Mouse (Mus musculus) bone marrow macrophage, adult 2 months (primary cell): ENCODE measurements around the gene Olfr347. TPM values are rescaled to one million over a fixed set of nuclear protein-coding genes. Genes with fewer than 3 reads are reported as not detected.

Experiments used
- H3K27ac ChIP-seq: 2 replicates; pipeline ENCODE4 v1.5.1; 2012; ENCODE audit warnings: low read depth, low read length; ENCODE audit not compliant: insufficient read depth
- H3K4me1 ChIP-seq: 2 replicates; pipeline ENCODE4 v1.6.1; 2012; ENCODE audit warnings: low read length; ENCODE audit not compliant: control insufficient read depth, insufficient read depth
- H3K4me3 ChIP-seq: 2 replicates; pipeline ENCODE4 v1.5.1; 2012; ENCODE audit warnings: mild to moderate bottlenecking, low read length, moderate library complexity; ENCODE audit not compliant: insufficient read depth
- CTCF ChIP-seq: IDR thresholded peaks from 2 replicates; pipeline ENCODE4 v1.5.1; 2012; ENCODE audit warnings: low read depth, mild to moderate bottlenecking, low read length, moderate library complexity
- POLR2A ChIP-seq: IDR thresholded peaks from 2 replicates; pipeline ENCODE4 v1.6.1; 2012; ENCODE audit warnings: mild to moderate bottlenecking, low read depth, low read length, borderline replicate concordance
- polyA plus RNA-seq: library from polyadenylated mRNA; stranded (reverse); fragments of >200 nt; gene quantifications from 2 replicates; pipeline ENCODE4 v1.2.4, GENCODE M21; 2012; ENCODE audit not compliant: missing spikeins, insufficient read depth, insufficient read length

Olfr347 gene
- not detected in 2 replicates for polyA plus RNA-seq

- H3K27ac ChIP-seq: no peak within 1 kb of the TSS
- H3K4me1 ChIP-seq: no peaks in the 10 kb centered on the region
- H3K4me3 ChIP-seq: no peak within 1 kb of the TSS
- TF ChIP-seq POLR2A (no peak), CTCF (no peak)
Measured at GRCm38 (mm10) chr2:36731602-36732001, at the start of gene Olfr347. Gene Olfr347 (plus strand): TSS chr2:36731902.

- no peak for TF ChIP-seq POLR2A
- TF ChIP-seq CTCF: no peak
- Histone ChIP-seq H3K4me1 (no peaks in the 10 kb centered on the region), H3K4me3 (no peak within 1 kb of the TSS), H3K27ac (no peak within 1 kb of the TSS)
Measured at GRCm38 (mm10) chr2:36685488-36685887, 46.2 kb upstream of the Olfr347 start, which contains the start of gene Olfr346. Gene Olfr346 (plus strand): TSS chr2:36685788.

- H3K4me3 ChIP-seq: no peak overlapping the region
- H3K4me1 ChIP-seq: no peaks in the 10 kb centered on the region
- no peak overlapping the region for H3K27ac ChIP-seq
- TF ChIP-seq POLR2A (no peak), CTCF (no peak)
Measured at GRCm38 (mm10) chr2:36736226-36736625, 4.5 kb downstream of the Olfr347 start.

GRCm38 (mm10) chr2:36783976-36784375 lies 52.3 kb downstream of the Olfr347 start, which contains the start of gene Olfr348:
Gene Olfr348 (plus strand): TSS chr2:36784276.
- TF ChIP-seq CTCF: no peak
- no peak within 1 kb of the TSS for H3K27ac ChIP-seq
- no peaks in the 10 kb centered on the region for H3K4me1 ChIP-seq
- H3K4me3 ChIP-seq: no peak within 1 kb of the TSS

Other genes starting within 250 kb of the Olfr347 start
- gene Olfr341, start 249.4 kb upstream of the Olfr347 start, polyA plus RNA-seq: not detected in 2 replicates
- not detected in 2 replicates for gene Olfr342, start 206.9 kb upstream of the Olfr347 start, polyA plus RNA-seq
- 0.07 and 0.17 TPM in 2 replicates for gene Olfr344, start 165.2 kb upstream of the Olfr347 start, polyA plus RNA-seq
- gene Olfr345, start 91.9 kb upstream of the Olfr347 start, polyA plus RNA-seq: not detected in 2 replicates
- not detected in 2 replicates for gene Olfr346, start 46.1 kb upstream of the Olfr347 start, polyA plus RNA-seq
- not detected in 2 replicates for gene Olfr348, start 52.4 kb downstream of the Olfr347 start, polyA plus RNA-seq
- gene Olfr50, start 58.6 kb downstream of the Olfr347 start, polyA plus RNA-seq: not detected in 2 replicates
- not detected in 2 replicates for gene Olfr3, start 85.1 kb downstream of the Olfr347 start, polyA plus RNA-seq
- not detected in 2 replicates for gene Olfr350, start 114.4 kb downstream of the Olfr347 start, polyA plus RNA-seq
- not detected in 2 replicates for gene Olfr351, start 130.8 kb downstream of the Olfr347 start, polyA plus RNA-seq
- gene Olfr352, start 136.6 kb downstream of the Olfr347 start, polyA plus RNA-seq: 0.16 and 0.41 TPM in 2 replicates
- gene Olfr353, start 161.0 kb downstream of the Olfr347 start, polyA plus RNA-seq: not detected in 2 replicates
- gene Olfr354, start 173.8 kb downstream of the Olfr347 start, polyA plus RNA-seq: 0.07 TPM in 1 of 2 replicates, not detected in the other
- gene Olfr355, start 197.0 kb downstream of the Olfr347 start, polyA plus RNA-seq: not detected in 2 replicates
- not detected in 2 replicates for gene Olfr356, start 205.2 kb downstream of the Olfr347 start, polyA plus RNA-seq